Mouse (Mus musculus) CH12.LX (cell line): ENCODE results near the gene Smox.

Experiments
- CTCF ChIP-seq, 2 experiments: IDR thresholded peaks in 1 of 2; conservative IDR thresholded peaks in 1 of 2; 2 replicates each; pipeline ENCODE4 v1.5.1; 2011 to 2012; ENCODE audit warnings: low read depth in 2 of 2, low read length in 2 of 2, improper control_type of control experiment in 1 of 2, inconsistent platforms in 1 of 2, mild to moderate bottlenecking in 1 of 2, moderate library complexity in 1 of 2
- EP300 ChIP-seq: IDR thresholded peaks from 2 replicates; pipeline ENCODE4 v1.6.1; 2011; ENCODE audit warnings: low read length, improper control_type of control experiment

DNA sequence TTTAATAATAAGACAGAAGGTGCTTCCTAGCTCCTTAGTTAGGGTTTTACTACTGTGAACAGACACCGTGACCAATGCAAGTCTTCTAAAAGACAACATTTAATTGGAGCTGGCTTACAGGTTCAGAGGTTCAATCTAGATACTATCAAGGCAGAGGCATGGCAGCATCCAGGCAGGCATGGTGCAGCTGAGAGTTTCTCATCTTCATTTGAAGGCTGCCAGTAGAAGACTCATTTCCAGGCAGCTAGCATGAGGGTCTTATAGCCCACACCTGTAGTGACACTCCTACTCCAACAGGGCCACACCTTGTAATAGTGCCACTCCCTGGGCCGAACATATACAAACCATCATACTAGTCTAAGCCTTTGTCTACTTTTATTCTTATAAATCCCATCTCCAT, 27.1 kb upstream of the Smox start:
- TF ChIP-seq EP300 = no peak
- no peak for TF ChIP-seq CTCF (conservative IDR thresholded peaks at IDR 0.05 in 1 of 2, IDR thresholded peaks at IDR 0.05 in 1 of 2; ENCODE audit: low read depth in 2 of 2, low read length in 2 of 2)
